Mouse (Mus musculus) megakaryocyte, adult 5-6 weeks (primary cell): ENCODE data around the gene Sox5. TPM values are rescaled to one million over a fixed set of nuclear protein-coding genes. Genes with fewer than 3 reads are reported as not detected.

ENCODE experiments used
- ATAC-seq: 2 replicates; pipeline ENCODE4 v1.8.0; 2016; ENCODE audit warnings: mild to moderate bottlenecking, inconsistent platforms; ENCODE audit not compliant: poor library complexity, severe bottlenecking
- total RNA-seq, 2 experiments: library from RNA; stranded (forward) in 1 of 2; stranded (reverse) in 1 of 2; fragments of 153-499, 151-499 nt in 1 of 2; fragments of 221-1000, 200-1000 nt in 1 of 2; gene quantifications; 2 replicates each; pipeline versions ENCODE4 v1.2.3 to v1.2.4; 2015 to 2017

The Sox5 gene
- total RNA-seq, 2 experiments from 2014 or later: 0.07 TPM; not detected in 1

GRCm38 (mm10) chr6:143998201-143998600 is 783.6 kb downstream of the Sox5 start:
- no peak for ATAC-seq

GRCm38 (mm10) chr6:143997616-143998015 is 784.2 kb downstream of the Sox5 start:
- ATAC-seq: no peak

GRCm38 (mm10) chr6:143995046-143995445 is 786.7 kb downstream of the Sox5 start:
- ATAC-seq: no peak

GRCm38 (mm10) chr6:143987548-143987947 is 794.2 kb downstream of the Sox5 start:
- ATAC-seq: peak; percentile 17; the same call in 1 of the 2 replicates

GRCm38 (mm10) chr6:143980131-143980530 is 801.6 kb downstream of the Sox5 start:
- ATAC-seq: no peak

- no peak for ATAC-seq
These were observed 813.9 kb downstream of the Sox5 start for GRCm38 (mm10) chr6:143967724-143968400.

GRCm38 (mm10) chr6:143960487-143960886 is 821.3 kb downstream of the Sox5 start:
- ATAC-seq: no peak

GRCm38 (mm10) chr6:143960081-143960480 is 821.7 kb downstream of the Sox5 start:
- no peak for ATAC-seq

GRCm38 (mm10) chr6:143958372-143958771 is 823.4 kb downstream of the Sox5 start:
- ATAC-seq: no peak

GRCm38 (mm10) chr6:143957063-143957462 is 824.7 kb downstream of the Sox5 start:
- ATAC-seq: no peak

GRCm38 (mm10) chr6:143948553-143949308 is 833.0 kb downstream of the Sox5 start:
- ATAC-seq: no peak

GRCm38 (mm10) chr6:143948071-143948470 is 833.7 kb downstream of the Sox5 start:
- ATAC-seq: no peak

GRCm38 (mm10) chr6:143943126-143943525 is 838.7 kb downstream of the Sox5 start:
- no peak for ATAC-seq

GRCm38 (mm10) chr6:143941291-143941785 is 840.4 kb downstream of the Sox5 start:
- ATAC-seq: no peak

- no peak for ATAC-seq
These were observed 858.6 kb downstream of the Sox5 start for GRCm38 (mm10) chr6:143923146-143923545.

GRCm38 (mm10) chr6:143918405-143918947 is 863.3 kb downstream of the Sox5 start:
- no peak for ATAC-seq

- ATAC-seq: no peak
These were observed 865.5 kb downstream of the Sox5 start for GRCm38 (mm10) chr6:143916152-143916735.

- ATAC-seq: no peak
These were observed 866.1 kb downstream of the Sox5 start for GRCm38 (mm10) chr6:143915686-143916085.

- ATAC-seq: no peak
These were observed 869.5 kb downstream of the Sox5 start for GRCm38 (mm10) chr6:143912316-143912715.

GRCm38 (mm10) chr6:143904693-143905031 is 877.1 kb downstream of the Sox5 start:
- no peak for ATAC-seq

- ATAC-seq: no peak
These were observed 877.6 kb downstream of the Sox5 start for GRCm38 (mm10) chr6:143903981-143904692.
